Mouse (Mus musculus): ENCODE results near the gene 1700016K19Rik.

DNA sequence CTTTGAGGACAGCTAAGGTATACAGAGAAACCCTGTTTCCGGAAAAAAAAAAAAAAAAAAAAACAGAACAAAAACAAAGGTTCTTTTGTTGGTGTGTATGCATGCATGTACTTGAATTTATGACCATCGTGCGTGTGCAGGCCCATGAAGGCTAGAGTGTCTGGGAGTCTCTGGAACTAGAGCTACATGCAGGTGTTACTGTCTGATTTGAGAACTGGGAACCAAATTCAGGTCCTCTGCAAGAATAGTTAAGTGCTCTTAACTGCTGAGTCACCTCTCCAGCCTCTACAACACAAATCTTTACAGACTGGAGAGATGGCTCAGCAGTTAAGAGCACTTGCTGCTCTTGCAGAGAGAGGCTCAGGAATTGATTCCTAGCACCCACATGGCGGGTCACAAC lies 16.1 kb downstream of the 1700016K19Rik start:
- TF ChIP-seq POLR2A (IDR thresholded peaks at IDR 0.05; ENCODE audit: extremely low read depth, insufficient read depth, low read length), result no peak
- TF ChIP-seq CTCF (IDR thresholded peaks at IDR 0.05; ENCODE audit: low read depth, low read length), result no peak

Data from liver, adult 2 months (tissue).